16 mouse cellular contexts compared by ENCODE assay signal in the genomic region with DNA sequence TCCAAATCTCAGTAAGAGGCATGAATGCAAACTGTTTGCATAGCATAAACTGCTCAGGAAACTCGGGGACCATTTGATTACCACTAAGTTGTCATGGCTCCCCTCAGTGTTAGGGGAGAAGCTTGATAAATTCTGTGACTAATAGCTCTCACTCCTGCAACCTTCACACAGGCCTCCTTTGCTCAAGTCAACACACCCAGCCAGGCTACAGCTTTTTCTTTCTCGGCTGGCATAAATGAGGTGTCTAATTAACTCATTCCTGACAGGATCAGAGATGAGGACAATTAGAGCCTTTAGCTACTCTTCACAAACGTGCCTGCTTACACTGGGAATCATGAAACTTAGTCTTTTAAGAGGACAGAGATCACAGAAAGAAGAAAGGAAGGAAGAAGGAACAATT.
"Had no signal": no experiment of that assay in that cellular context is flagged by ENCODE, and none has a peak within 500 bp of the region (broad histone marks: within the 10 kb centered on the region; RNA-seq: fewer than 3 reads in every experiment).

No protein-coding gene starts in this region.

- H3K4me2 ChIP-seq: limb, embryonic 12.5 days; limb, embryonic 15.5 days; liver, embryonic 11.5 days; lung, embryonic 14.5 days; midbrain, embryonic 13.5 days; neural tube, embryonic 13.5 days had no signal

- H3K9me3 ChIP-seq: limb, embryonic 12.5 days; limb, embryonic 15.5 days; midbrain, embryonic 13.5 days; neural tube, embryonic 13.5 days had no signal

- H3K4me3 ChIP-seq: limb, embryonic 12.5 days; limb, embryonic 15.5 days; midbrain, embryonic 13.5 days; neural tube, embryonic 13.5 days had no signal

- H3K9ac ChIP-seq: limb, embryonic 12.5 days; limb, embryonic 15.5 days; liver, embryonic 14.5 days; liver, postnatal 0 days; lung, embryonic 14.5 days; midbrain, embryonic 13.5 days; neural tube, embryonic 13.5 days had no signal

- H3K4me1 ChIP-seq: midbrain, embryonic 13.5 days had no signal

- H3K36me3 ChIP-seq: limb, embryonic 12.5 days; limb, embryonic 15.5 days; midbrain, embryonic 13.5 days; neural tube, embryonic 13.5 days had no signal

- H3K27ac ChIP-seq: limb, embryonic 12.5 days; limb, embryonic 15.5 days; liver, embryonic 14.5 days; macrophage; midbrain, embryonic 13.5 days; neural tube, embryonic 13.5 days had no signal

- ATAC-seq: liver, postnatal 0 days; lung, postnatal 0 days; midbrain, embryonic 13.5 days had no signal

- DNase-seq: kidney, adult 18-20 months; kidney, adult 9 months; kidney, postnatal 14 days; kidney, postnatal 4 days; left cerebral cortex, postnatal 4 days; liver, postnatal 0 days; lung, embryonic 14.5 days; thymus, postnatal 25 days had no signal

- H3K27me3 ChIP-seq: limb, embryonic 12.5 days; limb, embryonic 15.5 days; midbrain, embryonic 13.5 days; neural tube, embryonic 13.5 days had no signal
